Mouse (Mus musculus) heart, postnatal 0 days (tissue): Measurements from ENCODE around the gene Rpap3. TPM values are rescaled to one million over a fixed set of nuclear protein-coding genes. Genes with fewer than 3 reads are reported as not detected.

ENCODE experiments used
- ATAC-seq: fragments of 200-750 bp; cut with Nextera tagmentation; 2 replicates; pipeline ENCODE4 v1.8.0; 2017; ENCODE audit warnings: low read depth, moderate number of reproducible peaks, moderate library complexity; ENCODE audit not compliant: insufficient read depth
- DNase-seq: peaks from one replicate; pipeline ENCODE4 v3.0.0-alpha.2; 2016; ENCODE audit warnings: low spot score
- H3K27ac ChIP-seq: fragments of 300-500 bp; sonication (generic); 2 replicates; pipeline ENCODE4 v1.5.1; 2014; ENCODE audit warnings: low read depth, mild to moderate bottlenecking
- H3K27me3 ChIP-seq: fragments of 300-500 bp; sonication (generic); 2 replicates; pipeline ENCODE4 v1.6.1; 2014; ENCODE audit warnings: low read length, mixed read lengths; ENCODE audit not compliant: control insufficient read depth, insufficient read depth
- H3K36me3 ChIP-seq: fragments of 300-500 bp; sonication (generic); replicated peaks from 2 replicates; pipeline ENCODE4 v1.6.1; 2014; ENCODE audit warnings: low read length, mixed read lengths; ENCODE audit not compliant: control insufficient read depth, insufficient read depth
- H3K4me1 ChIP-seq: fragments of 300-500 bp; sonication (generic); 2 replicates; pipeline ENCODE4 v1.6.1; 2014; ENCODE audit warnings: antibody characterized with exemption; ENCODE audit not compliant: control insufficient read depth, insufficient read depth
- H3K4me2 ChIP-seq: fragments of 300-500 bp; sonication (generic); 2 replicates; pipeline ENCODE4 v1.6.1; 2014; ENCODE audit warnings: low read depth, mild to moderate bottlenecking, low read length, moderate library complexity
- H3K4me3 ChIP-seq: fragments of 300-500 bp; sonication (generic); 2 replicates; pipeline ENCODE4 v1.5.1; 2014; ENCODE audit warnings: low read depth, low read length
- H3K9ac ChIP-seq: fragments of 300-500 bp; sonication (generic); replicated peaks from 2 replicates; pipeline ENCODE4 v1.6.1; 2014; ENCODE audit warnings: low read depth, low read length, mixed read lengths
- H3K9me3 ChIP-seq: fragments of 300-500 bp; sonication (generic); replicated peaks from 2 replicates; pipeline ENCODE4 v1.6.1; 2016; ENCODE audit warnings: low read length; ENCODE audit not compliant: control insufficient read depth
- CTCF ChIP-seq: IDR thresholded peaks from 2 replicates; pipeline ENCODE4 v1.5.1; 2016; ENCODE audit warnings: antibody characterized with exemption, control low read depth, low read depth
- EP300 ChIP-seq: IDR thresholded peaks from 2 replicates; pipeline ENCODE4 v1.6.1; 2016; ENCODE audit warnings: antibody characterized with exemption, low read depth
- WGBS: fragments of 180-500 bp; shearing (Covaris S2); extraction: QIAGEN DNeasy Blood & Tissue Kit; methylation state at CpG from one replicate; pipeline ENCODE4 v1.1.7; 2014; 5-methylcytosine and 5-hydroxymethylcytosine counted together
- polyA plus RNA-seq: library from polyadenylated mRNA; unstranded; fragments of >200 nt; fragmentation: Nextera tagmentation; extraction: Ambion mirVana; gene quantifications from 2 replicates; pipeline ENCODE4 v1.2.1, GENCODE M21; 2015
- total RNA-seq: library from RNA; depleted of rRNA; stranded (reverse); fragments of >200 nt; gene quantifications from 2 replicates; pipeline ENCODE4 v1.2.3, GENCODE M21; 2014; ENCODE audit warnings: low replicate concordance

The Rpap3 gene
- total and polyA plus RNA-seq, 2 experiments from 2014 or later = 14.7 to 19.5 TPM

DNA sequence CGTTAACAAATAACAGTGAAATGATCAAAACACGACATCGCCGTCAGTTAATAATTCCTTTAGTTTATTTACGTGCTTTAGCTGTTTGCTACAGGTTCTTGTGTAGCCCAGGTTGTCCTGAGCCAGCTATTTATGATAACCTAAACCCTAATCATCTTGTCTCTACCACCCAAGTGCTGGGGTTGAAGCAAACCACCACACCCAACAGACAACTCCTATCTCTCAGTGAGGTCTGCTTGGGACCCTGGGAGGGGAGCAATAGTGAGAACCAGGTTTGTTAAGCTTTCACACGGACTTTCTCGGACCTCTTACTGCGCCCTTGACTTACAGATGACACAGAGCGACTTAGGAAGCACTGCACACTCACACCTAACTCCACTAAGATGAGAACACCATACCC, 21.5 kb downstream of the Rpap3 start:
- H3K4me2 ChIP-seq = no peak overlapping the region
- H3K27ac ChIP-seq = no peak overlapping the region
- DNase-seq (no peak), ATAC-seq (no peak)
- H3K36me3 ChIP-seq = peaks cover 81% of the 10 kb centered on the region
- no peak overlapping the region for H3K9ac ChIP-seq
- WGBS = 94% methylated on average over 9 of the region's 9 CpGs
- H3K4me1 ChIP-seq = no peaks in the 10 kb centered on the region
- no peaks in the 10 kb centered on the region for H3K27me3 ChIP-seq
- no peaks in the 10 kb centered on the region for H3K9me3 ChIP-seq
- TF ChIP-seq EP300 = no peak
- TF ChIP-seq CTCF = no peak
- H3K4me3 ChIP-seq = no peak overlapping the region

DNA sequence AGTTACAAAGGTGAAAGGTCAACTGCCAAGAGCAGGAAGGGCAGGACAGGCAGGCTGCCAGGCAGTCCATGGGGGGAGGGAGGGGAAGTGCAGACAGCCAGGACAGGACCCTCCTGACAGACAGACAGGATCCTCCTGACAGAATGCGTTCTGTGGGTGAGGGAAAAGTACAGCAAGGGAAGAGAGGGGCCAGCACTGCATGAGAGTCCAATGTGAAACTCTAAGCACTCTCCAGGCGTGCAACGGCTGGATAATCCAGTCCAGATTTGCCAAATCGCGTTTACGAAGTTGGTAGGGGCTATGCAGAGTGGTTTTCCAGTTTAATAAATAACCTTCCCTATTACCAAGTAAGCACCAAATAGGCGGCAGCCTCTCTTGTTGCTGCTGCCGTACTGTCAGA, 23.6 kb downstream of the Rpap3 start:
- DNase-seq (no peak), ATAC-seq (no peak)
- TF ChIP-seq EP300 (no peak), CTCF (no peak)
- H3K4me3 ChIP-seq = no peak overlapping the region
- no peaks in the 10 kb centered on the region for H3K27me3 ChIP-seq
- no peaks in the 10 kb centered on the region for H3K4me1 ChIP-seq
- no peak overlapping the region for H3K27ac ChIP-seq
- WGBS = 80% methylated on average over 8 of the region's 8 CpGs
- no peak overlapping the region for H3K9ac ChIP-seq
- H3K4me2 ChIP-seq = no peak overlapping the region
- peaks cover 79% of the 10 kb centered on the region for H3K36me3 ChIP-seq
- no peaks in the 10 kb centered on the region for H3K9me3 ChIP-seq

DNA sequence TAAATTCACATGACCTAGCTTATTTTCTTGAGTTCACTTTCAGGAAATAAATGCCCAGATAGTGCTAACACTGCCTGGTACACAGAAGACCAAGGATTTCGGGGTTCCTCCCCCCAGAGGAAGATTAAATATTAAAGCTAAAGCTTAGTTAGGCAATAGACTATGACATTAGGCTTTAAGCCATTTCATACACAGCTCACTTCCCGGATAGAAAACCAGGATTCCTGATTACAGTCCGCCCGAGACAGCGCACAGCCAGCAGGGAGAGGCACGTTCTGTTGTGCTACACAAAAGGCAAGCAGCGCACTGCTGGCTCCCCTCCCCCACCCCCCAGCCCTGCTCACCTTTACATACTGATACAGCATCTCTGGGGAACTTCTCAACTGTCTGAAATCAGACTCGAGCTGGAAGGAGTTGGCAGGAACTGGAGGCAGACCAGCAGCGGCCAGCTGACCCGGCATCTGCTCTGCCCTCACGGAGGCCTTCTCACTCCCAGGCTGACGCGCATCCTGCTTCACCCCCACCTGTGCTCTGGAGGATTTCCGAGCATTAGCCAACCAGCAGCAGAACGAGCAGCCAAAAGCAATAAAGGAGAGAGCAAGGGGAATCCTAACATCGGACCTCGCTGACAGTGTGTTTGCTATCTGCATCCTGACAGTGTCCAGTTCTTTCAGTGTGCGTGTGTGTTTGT, 25.5 kb downstream of the Rpap3 start:
- WGBS = 74% methylated on average over 18 of the region's 18 CpGs
- Histone ChIP-seq H3K9me3 (no peaks in the 10 kb centered on the region), H3K4me2 (no peak overlapping the region), H3K36me3 (peaks cover 76% of the 10 kb centered on the region), H3K4me3 (no peak overlapping the region), H3K27me3 (no peaks in the 10 kb centered on the region), H3K4me1 (no peaks in the 10 kb centered on the region), H3K9ac (no peak overlapping the region), H3K27ac (no peak overlapping the region)
- ATAC-seq = peak; percentile 70
- DNase-seq = peak; percentile 32
- TF ChIP-seq CTCF = no peak
- no peak for TF ChIP-seq EP300

DNA sequence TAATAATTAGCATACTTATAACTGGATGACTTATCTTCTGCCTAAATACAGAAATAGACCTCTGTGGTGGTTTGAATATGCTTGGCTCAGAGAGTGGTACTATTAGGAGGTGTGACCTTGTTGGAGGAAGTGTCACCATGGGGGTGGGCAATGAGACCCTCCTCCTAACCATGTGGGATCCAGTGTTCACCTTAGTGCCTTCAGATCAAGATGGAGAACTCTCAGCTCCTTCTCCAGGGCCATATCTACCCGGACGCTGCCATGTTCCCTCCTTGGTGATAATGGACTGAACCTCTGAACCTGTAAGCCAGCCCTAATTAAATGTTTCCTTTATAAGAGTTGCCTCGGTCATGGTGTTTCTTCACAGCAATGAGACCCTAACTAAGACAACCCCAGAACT, 28.3 kb downstream of the Rpap3 start:
- Histone ChIP-seq H3K4me1 (no peaks in the 10 kb centered on the region), H3K9ac (no peak overlapping the region), H3K36me3 (peaks cover 73% of the 10 kb centered on the region), H3K4me3 (no peak overlapping the region), H3K4me2 (no peak overlapping the region), H3K27me3 (no peaks in the 10 kb centered on the region), H3K27ac (no peak overlapping the region), H3K9me3 (no peaks in the 10 kb centered on the region)
- ATAC-seq = no peak
- TF ChIP-seq EP300 (no peak), CTCF (no peak)
- 91% methylated on average over 3 of the region's 3 CpGs for WGBS
- DNase-seq = no peak

DNA sequence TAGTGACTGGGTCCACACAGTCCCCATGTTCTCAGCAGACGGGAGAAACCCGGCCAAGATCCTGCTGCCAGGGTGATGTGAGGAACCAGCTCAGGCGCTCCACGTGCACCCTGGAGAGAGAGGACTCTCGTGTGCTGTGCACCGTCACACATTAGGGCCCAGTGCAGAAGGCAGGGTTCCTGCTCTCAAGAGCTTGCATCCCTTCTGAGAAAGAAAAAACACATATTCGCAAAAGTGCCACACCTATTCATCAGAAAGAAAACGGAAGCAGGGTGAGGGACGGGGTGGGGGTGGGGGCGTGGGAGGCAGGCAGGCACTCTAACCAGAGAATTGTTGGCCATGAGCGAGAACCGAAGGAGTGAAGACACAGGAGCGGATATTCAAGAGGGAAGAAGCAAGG, 29.7 kb downstream of the Rpap3 start:
- Histone ChIP-seq H3K4me2 (no peak overlapping the region), H3K27me3 (no peaks in the 10 kb centered on the region), H3K4me1 (0 out of 2 replicates have a peak, but pooled peaks cover under 1% of the 10 kb centered on the region), H3K9me3 (no peaks in the 10 kb centered on the region), H3K4me3 (no peak overlapping the region), H3K27ac (no peak overlapping the region), H3K9ac (no peak overlapping the region), H3K36me3 (peaks cover 60% of the 10 kb centered on the region)
- ATAC-seq = no peak
- DNase-seq = no peak
- no peak for TF ChIP-seq EP300
- no peak for TF ChIP-seq CTCF
- WGBS = 84% methylated on average over 13 of the region's 13 CpGs

DNA sequence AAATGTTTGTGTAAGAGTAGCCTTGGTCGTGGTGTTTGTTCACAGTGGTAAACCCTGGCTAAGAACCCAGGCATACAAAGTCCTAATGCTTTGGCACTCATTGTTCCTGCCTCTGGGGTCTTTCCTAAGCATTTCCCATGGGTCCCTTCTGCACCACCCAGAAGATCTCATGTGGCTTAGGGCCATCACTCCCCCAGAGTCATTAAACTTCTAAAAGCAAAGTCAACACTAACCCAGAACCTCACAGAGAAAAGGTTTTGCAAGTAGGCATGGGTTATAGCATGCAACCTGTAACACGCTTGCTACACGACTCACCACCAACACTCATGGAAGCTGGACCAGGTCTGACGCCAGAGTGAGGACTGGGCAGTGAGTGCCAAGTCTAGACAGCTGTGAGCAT, 31.2 kb downstream of the Rpap3 start:
- H3K27ac ChIP-seq = no peak overlapping the region
- H3K9ac ChIP-seq = no peak overlapping the region
- ATAC-seq = no peak
- TF ChIP-seq CTCF = no peak
- no peak for TF ChIP-seq EP300
- WGBS = 96% methylated on average over 4 of the region's 4 CpGs
- H3K4me2 ChIP-seq = no peak overlapping the region
- no peaks in the 10 kb centered on the region for H3K9me3 ChIP-seq
- H3K4me3 ChIP-seq = no peak overlapping the region
- 0 out of 2 replicates have a peak, but pooled peaks cover 10% of the 10 kb centered on the region for H3K4me1 ChIP-seq
- H3K27me3 ChIP-seq = no peaks in the 10 kb centered on the region
- H3K36me3 ChIP-seq = peaks cover 50% of the 10 kb centered on the region
- no peak for DNase-seq
